Mouse (Mus musculus) neural tube, embryonic 14.5 days (tissue): Measurements from ENCODE around the gene Tspan5. TPM values are rescaled to one million over a fixed set of nuclear protein-coding genes. Genes with fewer than 3 reads are reported as not detected.

Experiments
- ATAC-seq: fragments of 200-750 bp; cut with Nextera tagmentation; 2 replicates; pipeline ENCODE4 v1.8.0; 2017; ENCODE audit warnings: low read depth, mild to moderate bottlenecking, moderate TSS enrichment, moderate library complexity
- H3K27ac ChIP-seq: fragments of 300-500 bp; sonication (generic); 2 replicates; pipeline ENCODE4 v1.5.1; 2014; ENCODE audit warnings: low read depth, mild to moderate bottlenecking, control low read depth, low read length, moderate library complexity, mixed read lengths
- H3K27me3 ChIP-seq: fragments of 300-500 bp; sonication (generic); 2 replicates; pipeline ENCODE4 v1.6.1; 2014; ENCODE audit warnings: low read length; ENCODE audit not compliant: control insufficient read depth, insufficient read depth
- H3K36me3 ChIP-seq: fragments of 300-500 bp; sonication (generic); 2 replicates; pipeline ENCODE4 v1.6.1; 2014; ENCODE audit warnings: low read length, mixed read lengths; ENCODE audit not compliant: control insufficient read depth, insufficient read depth
- H3K4me1 ChIP-seq: fragments of 300-500 bp; sonication (generic); 2 replicates; pipeline ENCODE4 v1.6.1; 2014; ENCODE audit warnings: low read length; ENCODE audit not compliant: control insufficient read depth, insufficient read depth
- H3K4me2 ChIP-seq: fragments of 300-500 bp; sonication (generic); 2 replicates; pipeline ENCODE4 v1.6.1; 2014; ENCODE audit warnings: mild to moderate bottlenecking, low read depth, low read length, control low read depth
- H3K4me3 ChIP-seq: fragments of 300-500 bp; sonication (generic); 2 replicates; pipeline ENCODE4 v1.5.1; 2014; ENCODE audit warnings: low read depth, low read length, control low read depth, mixed read lengths
- H3K9ac ChIP-seq: fragments of 300-500 bp; sonication (generic); replicated peaks from 2 replicates; pipeline ENCODE4 v1.6.1; 2014; ENCODE audit warnings: low read depth, mild to moderate bottlenecking, control low read depth, low read length, mixed read lengths
- H3K9me3 ChIP-seq: fragments of 300-500 bp; sonication (generic); 2 replicates; pipeline ENCODE4 v1.6.1; 2016; ENCODE audit warnings: low read length; ENCODE audit not compliant: control insufficient read depth
- WGBS: fragments of 180-500 bp; shearing (Covaris S2); extraction: QIAGEN DNeasy Blood & Tissue Kit; methylation state at CpG from one replicate; pipeline ENCODE4 v1.1.7; 2014; 5-methylcytosine and 5-hydroxymethylcytosine counted together
- polyA plus RNA-seq: library from polyadenylated mRNA; unstranded; fragments of >200 nt; fragmentation: Nextera tagmentation; extraction: Ambion mirVana; gene quantifications from 2 replicates; pipeline ENCODE4 v1.2.1, GENCODE M21; 2014

Tspan5 gene
- 115 and 136 TPM in 2 replicates for polyA plus RNA-seq

- Histone ChIP-seq H3K4me1 (peaks cover 35% of the 10 kb centered on the region), H3K4me3 (peak within 1 kb of the TSS; percentile 92), H3K4me2 (peak within 1 kb of the TSS; percentile 65), H3K9ac (peak within 1 kb of the TSS; percentile 90), H3K36me3 (no peaks in the 10 kb centered on the region), H3K27me3 (no peaks in the 10 kb centered on the region), H3K9me3 (no peaks in the 10 kb centered on the region), H3K27ac (peak within 1 kb of the TSS; percentile 91)
- under 1% methylated on average over 76 of the region's 100 CpGs for WGBS
- ATAC-seq: peak; percentile 88
Observed at GRCm38 (mm10) chr3:138741649-138742565, at the start of gene Tspan5. Gene Tspan5, plus strand, starts transcription at chr3:138742195.

GRCm38 (mm10) chr3:138692302-138692701 is 49.7 kb upstream of the Tspan5 start:
- Histone ChIP-seq H3K9me3 (no peaks in the 10 kb centered on the region), H3K4me3 (no peak overlapping the region), H3K9ac (no peak overlapping the region), H3K4me1 (no peaks in the 10 kb centered on the region), H3K36me3 (no peaks in the 10 kb centered on the region), H3K27me3 (no peaks in the 10 kb centered on the region), H3K27ac (no peak overlapping the region), H3K4me2 (no peak overlapping the region)
- 26% methylated on average over 1 of the region's 1 CpGs for WGBS
- ATAC-seq: no peak

GRCm38 (mm10) chr3:138703399-138703798 is 38.6 kb upstream of the Tspan5 start:
- Histone ChIP-seq H3K4me2 (no peak overlapping the region), H3K27me3 (no peaks in the 10 kb centered on the region), H3K27ac (no peak overlapping the region), H3K4me3 (no peak overlapping the region), H3K9ac (no peak overlapping the region), H3K36me3 (no peaks in the 10 kb centered on the region), H3K9me3 (no peaks in the 10 kb centered on the region), H3K4me1 (no peaks in the 10 kb centered on the region)
- 90% methylated on average over 12 of the region's 12 CpGs for WGBS
- ATAC-seq: no peak

GRCm38 (mm10) chr3:138704469-138704868 is 37.5 kb upstream of the Tspan5 start:
- Histone ChIP-seq H3K27me3 (no peaks in the 10 kb centered on the region), H3K4me3 (no peak overlapping the region), H3K27ac (no peak overlapping the region), H3K9ac (no peak overlapping the region), H3K4me2 (no peak overlapping the region), H3K4me1 (no peaks in the 10 kb centered on the region), H3K36me3 (no peaks in the 10 kb centered on the region), H3K9me3 (no peaks in the 10 kb centered on the region)
- no peak for ATAC-seq
- 86% methylated on average over 9 of the region's 9 CpGs for WGBS

- Histone ChIP-seq H3K4me2 (no peak overlapping the region), H3K36me3 (no peaks in the 10 kb centered on the region), H3K27ac (no peak overlapping the region), H3K4me3 (no peak overlapping the region), H3K9me3 (no peaks in the 10 kb centered on the region), H3K27me3 (no peaks in the 10 kb centered on the region), H3K9ac (no peak overlapping the region), H3K4me1 (no peaks in the 10 kb centered on the region)
- WGBS: 63% methylated on average over 14 of the region's 14 CpGs
- no peak for ATAC-seq
Observed at GRCm38 (mm10) chr3:138705875-138706274, 36.1 kb upstream of the Tspan5 start.

GRCm38 (mm10) chr3:138709183-138709582 is 32.8 kb upstream of the Tspan5 start:
- Histone ChIP-seq H3K9me3 (no peaks in the 10 kb centered on the region), H3K4me2 (no peak overlapping the region), H3K27me3 (no peaks in the 10 kb centered on the region), H3K4me1 (no peaks in the 10 kb centered on the region), H3K9ac (no peak overlapping the region), H3K27ac (no peak overlapping the region), H3K36me3 (no peaks in the 10 kb centered on the region), H3K4me3 (no peak overlapping the region)
- WGBS: 78% methylated on average over 5 of the region's 5 CpGs
- ATAC-seq: no peak

- Histone ChIP-seq H3K27me3 (no peaks in the 10 kb centered on the region), H3K4me2 (no peak overlapping the region), H3K9me3 (no peaks in the 10 kb centered on the region), H3K9ac (no peak overlapping the region), H3K4me1 (no peaks in the 10 kb centered on the region), H3K36me3 (no peaks in the 10 kb centered on the region), H3K4me3 (no peak overlapping the region), H3K27ac (no peak overlapping the region)
- ATAC-seq: no peak
- WGBS: 94% methylated on average over 4 of the region's 4 CpGs
Observed at GRCm38 (mm10) chr3:138711971-138712370, 30.0 kb upstream of the Tspan5 start.

- no peaks in the 10 kb centered on the region for H3K27me3 ChIP-seq
- no peak overlapping the region for H3K27ac ChIP-seq
- ATAC-seq: no peak
- H3K4me2 ChIP-seq: no peak overlapping the region
- 84% methylated on average over 11 of the region's 11 CpGs for WGBS
- no peaks in the 10 kb centered on the region for H3K9me3 ChIP-seq
- H3K4me1 ChIP-seq: no peaks in the 10 kb centered on the region
- H3K36me3 ChIP-seq: no peaks in the 10 kb centered on the region
- H3K4me3 ChIP-seq: no peak overlapping the region
- H3K9ac ChIP-seq: no peak overlapping the region
Observed at GRCm38 (mm10) chr3:138712452-138713140, 29.4 kb upstream of the Tspan5 start.

GRCm38 (mm10) chr3:138713141-138713540 is 28.9 kb upstream of the Tspan5 start:
- no peak for ATAC-seq
- H3K4me2 ChIP-seq: no peak overlapping the region
- no peaks in the 10 kb centered on the region for H3K36me3 ChIP-seq
- H3K27ac ChIP-seq: no peak overlapping the region
- no peaks in the 10 kb centered on the region for H3K9me3 ChIP-seq
- no peaks in the 10 kb centered on the region for H3K27me3 ChIP-seq
- H3K4me3 ChIP-seq: no peak overlapping the region
- 65% methylated on average over 6 of the region's 6 CpGs for WGBS
- H3K4me1 ChIP-seq: no peaks in the 10 kb centered on the region
- no peak overlapping the region for H3K9ac ChIP-seq
